Mouse (Mus musculus) c-Kit-positive CD71-negative TER-119-negative erythroid progenitor cells, embryonic 14.5 days (primary cell): ENCODE measurements at regions not wholly inside any gene's neighbourhood (a gene's known extent, or its start where the extent isn't known, plus 50 kb on each side); places are given as distances from the start of the nearest gene placed in this dataset.

Experiments
- DNase-seq: peaks from one replicate; pipeline ENCODE4 v3.0.0-alpha.2; 2013; ENCODE audit warnings: low read depth

DNA sequence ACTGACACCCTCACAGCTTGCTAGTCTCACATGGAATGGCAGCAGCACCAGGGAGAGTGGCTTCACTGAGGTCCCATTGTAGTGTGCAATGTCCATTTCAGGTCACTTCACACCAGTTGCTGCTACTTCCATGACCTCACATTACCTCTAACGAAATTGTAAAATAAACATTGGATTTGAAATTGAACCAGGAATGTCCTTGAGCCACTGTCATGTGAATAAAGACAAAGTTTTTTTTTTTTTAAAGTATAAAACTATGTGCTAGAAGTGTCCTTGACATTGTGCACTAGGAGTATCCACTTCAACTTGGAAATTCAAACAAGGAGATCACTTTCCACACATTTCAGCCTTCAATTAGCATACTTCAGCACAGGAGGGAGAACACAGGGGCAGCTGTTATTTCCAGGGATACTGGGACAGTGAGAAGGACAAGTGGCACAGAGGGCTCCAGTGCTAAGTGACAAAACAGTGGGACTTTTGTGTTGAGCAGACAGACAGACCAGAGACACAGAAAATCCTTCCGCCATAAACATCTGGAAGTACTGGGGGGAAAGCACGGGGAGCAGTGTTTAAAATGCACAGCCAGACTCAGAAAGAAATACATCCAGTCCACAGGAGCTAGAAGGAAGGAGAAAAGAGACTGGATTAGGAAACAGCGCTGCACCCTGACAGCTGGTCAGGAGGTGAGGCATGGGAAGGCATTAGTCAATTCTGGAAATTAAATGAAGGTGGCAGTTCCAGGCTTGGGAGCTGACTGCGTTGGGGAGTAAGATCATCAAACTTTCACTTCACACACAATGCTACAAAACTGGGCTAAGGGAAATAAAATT is 49.9 kb upstream of the Prkd1 start:
- DNase-seq: no peak
